Mouse (Mus musculus): ENCODE data around the gene Hal. TPM values are rescaled to one million over a fixed set of nuclear protein-coding genes. Genes with fewer than 3 reads are reported as not detected.

The Hal gene
- polyA plus RNA-seq, 1 experiment: not detected

GRCm38 (mm10) chr10:93567841-93568566 lies 79.4 kb downstream of the Hal start:
- no peaks in the 10 kb centered on the region for H3K4me1 ChIP-seq (ENCODE audit: control insufficient read depth, insufficient read depth, insufficient read length, low read length)
- H3K27ac ChIP-seq (replicated peaks; ENCODE audit: low read depth, low read length): no peak overlapping the region
- H3K4me3 ChIP-seq (ENCODE audit: insufficient read depth, low read depth, low read length): no peak overlapping the region

- no peak overlapping the region for H3K4me3 ChIP-seq (ENCODE audit: insufficient read depth, low read depth, low read length)
- no peaks in the 10 kb centered on the region for H3K4me1 ChIP-seq (ENCODE audit: control insufficient read depth, insufficient read depth, insufficient read length, low read length)
- H3K27ac ChIP-seq (replicated peaks; ENCODE audit: low read depth, low read length): no peak overlapping the region
These were observed 80.1 kb downstream of the Hal start for GRCm38 (mm10) chr10:93568671-93569070.

Other genes with a start within 250 kb of the Hal start
- gene Elk3, start 177.6 kb upstream of the Hal start, polyA plus RNA-seq (2012; ENCODE audit: insufficient read depth, insufficient read length, missing spikeins): 8.0 and 14.4 TPM in 2 replicates
- 22.9 and 37.5 TPM in 2 replicates for gene Lta4h, start 35.4 kb upstream of the Hal start, polyA plus RNA-seq (2012; ENCODE audit: insufficient read depth, insufficient read length, missing spikeins)
- gene Amdhd1, start 51.3 kb downstream of the Hal start, polyA plus RNA-seq (2012; ENCODE audit: insufficient read depth, insufficient read length, missing spikeins): not detected in 2 replicates
- not detected in 2 replicates for gene Ccdc38, start 51.9 kb downstream of the Hal start, polyA plus RNA-seq (2012; ENCODE audit: insufficient read depth, insufficient read length, missing spikeins)
- 14.5 and 26.0 TPM in 2 replicates for gene Snrpf, start 100.9 kb downstream of the Hal start, polyA plus RNA-seq (2012; ENCODE audit: insufficient read depth, insufficient read length, missing spikeins)
- 4.5 and 6.3 TPM in 2 replicates for gene Ntn4, start 151.9 kb downstream of the Hal start, polyA plus RNA-seq (2012; ENCODE audit: insufficient read depth, insufficient read length, missing spikeins)